Mouse (Mus musculus) spleen, adult 2 months (tissue): ENCODE results near the gene Maml3. TPM values are rescaled to one million over a fixed set of nuclear protein-coding genes. Genes with fewer than 3 reads are reported as not detected.

Experiments used
- DNase-seq, 2 experiments: peaks; one replicate each; pipeline versions ENCODE4 v3.0.0 to v3.0.0-alpha.2; 2012 to 2021; ENCODE audit warnings: low spot score in 2 of 2, low read depth in 1 of 2
- H3K27ac ChIP-seq: fragments of 200-500 bp; 2 replicates; pipeline ENCODE4 v1.5.1; 2012; ENCODE audit warnings: low read length, inconsistent platforms; ENCODE audit not compliant: insufficient read depth
- H3K27me3 ChIP-seq: fragments of 200-500 bp; 2 replicates; pipeline ENCODE4 v1.6.1; 2012; ENCODE audit warnings: mild to moderate bottlenecking, moderate library complexity, low read length, inconsistent platforms; ENCODE audit not compliant: control insufficient read depth, insufficient read depth
- H3K36me3 ChIP-seq: fragments of 200-500 bp; 2 replicates; pipeline ENCODE4 v1.6.1; 2012; ENCODE audit warnings: mild to moderate bottlenecking, low read length, inconsistent platforms; ENCODE audit not compliant: control insufficient read depth, insufficient read depth
- H3K4me1 ChIP-seq: fragments of 200-500 bp; 2 replicates; pipeline ENCODE4 v1.6.1; 2011; ENCODE audit warnings: inconsistent platforms; ENCODE audit not compliant: control insufficient read depth, insufficient read depth, insufficient read length
- H3K4me3 ChIP-seq: fragments of 200-500 bp; 2 replicates; pipeline ENCODE4 v1.5.1; 2011; ENCODE audit warnings: mild to moderate bottlenecking, inconsistent platforms; ENCODE audit not compliant: insufficient read depth, insufficient read length; ENCODE audit errors: extremely low read depth
- CTCF ChIP-seq: fragments of 200-500 bp; IDR thresholded peaks from 2 replicates; pipeline ENCODE4 v1.5.1; 2011; ENCODE audit warnings: mild to moderate bottlenecking, inconsistent platforms; ENCODE audit not compliant: insufficient read depth, insufficient read length, insufficient replicate concordance; ENCODE audit errors: extremely low read depth
- POLR2A ChIP-seq: fragments of 200-500 bp; IDR thresholded peaks from 2 replicates; pipeline ENCODE4 v1.6.1; 2011; ENCODE audit warnings: low read depth, low read length, inconsistent platforms
- WGBS: fragments of 180-500 bp; shearing (Covaris S2); methylation state at CpG from one replicate; pipeline ENCODE4 v1.1.7; 2018; 5-methylcytosine and 5-hydroxymethylcytosine counted together
- polyA plus RNA-seq: library from polyadenylated mRNA; depleted of rRNA; stranded (reverse); fragments of >200 nt; gene quantifications from 2 replicates; pipeline ENCODE4 v1.2.3, GENCODE M21; 2012

Maml3 gene
- polyA plus RNA-seq, 1 experiment: 2.7 TPM

DNA sequence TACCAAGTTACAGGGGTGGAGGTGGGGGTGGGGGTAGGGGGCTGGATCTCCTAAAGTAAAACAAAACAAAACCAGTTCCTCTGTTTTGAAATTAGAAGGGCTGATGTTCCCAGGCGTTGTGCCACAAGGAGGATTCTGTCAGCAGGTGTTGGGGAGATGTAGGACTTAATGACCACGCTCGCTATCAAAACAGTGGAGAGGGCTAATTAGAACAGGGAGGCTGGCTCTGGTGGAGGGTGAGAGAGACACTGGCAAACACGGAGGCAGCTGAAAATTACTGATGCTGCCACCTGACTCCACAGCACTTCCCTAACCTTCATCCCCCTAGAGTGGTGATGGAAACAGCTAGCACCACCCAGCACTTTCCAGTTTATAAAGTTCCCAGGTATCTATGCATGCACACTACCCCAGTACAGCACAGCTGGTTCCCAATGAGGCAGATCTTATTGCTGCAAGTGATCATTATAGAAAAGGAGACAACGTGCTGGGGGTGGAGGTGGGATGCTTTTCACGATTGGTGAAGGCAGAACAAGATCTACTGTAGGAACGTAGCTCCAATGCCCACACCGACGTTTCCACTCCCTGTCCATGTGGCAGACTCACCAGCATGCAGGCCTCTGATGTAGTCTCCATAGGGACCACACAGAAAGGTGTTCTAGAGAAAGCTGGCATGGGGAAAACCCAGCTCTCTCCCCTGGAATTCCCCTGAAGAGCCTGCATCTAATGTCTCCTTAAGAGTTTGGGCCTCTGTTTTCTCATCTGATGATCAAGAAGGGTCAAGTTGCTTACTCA is 332.8 kb downstream of the Maml3 start:
- H3K27me3 ChIP-seq: no peaks in the 10 kb centered on the region
- H3K27ac ChIP-seq: no peak overlapping the region
- no peak for TF ChIP-seq CTCF
- TF ChIP-seq POLR2A: no peak
- no peaks in the 10 kb centered on the region for H3K4me1 ChIP-seq
- H3K4me3 ChIP-seq: no peak overlapping the region
- no peak for DNase-seq
- WGBS: 85% methylated on average over 9 of the region's 9 CpGs
- no peaks in the 10 kb centered on the region for H3K36me3 ChIP-seq

DNA sequence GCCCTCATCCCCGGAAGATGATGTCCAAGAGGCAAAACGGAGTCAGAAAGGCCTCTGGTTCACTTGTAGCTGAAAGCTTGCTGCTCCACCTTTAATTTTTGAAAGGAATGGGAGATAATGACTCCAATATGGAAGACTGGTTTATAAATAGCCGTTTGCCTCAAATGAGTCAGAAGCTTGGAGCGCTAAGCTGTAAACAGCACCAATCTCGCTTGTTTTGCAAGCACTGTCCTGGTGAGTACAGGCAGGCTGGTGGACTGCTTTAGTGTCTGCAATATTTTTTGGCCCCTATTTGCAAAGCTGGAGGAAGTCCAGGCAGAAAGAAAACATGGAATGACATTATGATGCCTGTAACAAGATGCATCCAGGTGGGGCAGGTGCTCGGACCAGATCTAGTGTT is 335.7 kb downstream of the Maml3 start:
- no peaks in the 10 kb centered on the region for H3K36me3 ChIP-seq
- H3K27me3 ChIP-seq: no peaks in the 10 kb centered on the region
- TF ChIP-seq POLR2A (no peak), CTCF (no peak)
- no peak overlapping the region for H3K4me3 ChIP-seq
- H3K4me1 ChIP-seq: no peaks in the 10 kb centered on the region
- DNase-seq: no peak
- no peak overlapping the region for H3K27ac ChIP-seq
- 91% methylated on average over 6 of the region's 6 CpGs for WGBS

DNA sequence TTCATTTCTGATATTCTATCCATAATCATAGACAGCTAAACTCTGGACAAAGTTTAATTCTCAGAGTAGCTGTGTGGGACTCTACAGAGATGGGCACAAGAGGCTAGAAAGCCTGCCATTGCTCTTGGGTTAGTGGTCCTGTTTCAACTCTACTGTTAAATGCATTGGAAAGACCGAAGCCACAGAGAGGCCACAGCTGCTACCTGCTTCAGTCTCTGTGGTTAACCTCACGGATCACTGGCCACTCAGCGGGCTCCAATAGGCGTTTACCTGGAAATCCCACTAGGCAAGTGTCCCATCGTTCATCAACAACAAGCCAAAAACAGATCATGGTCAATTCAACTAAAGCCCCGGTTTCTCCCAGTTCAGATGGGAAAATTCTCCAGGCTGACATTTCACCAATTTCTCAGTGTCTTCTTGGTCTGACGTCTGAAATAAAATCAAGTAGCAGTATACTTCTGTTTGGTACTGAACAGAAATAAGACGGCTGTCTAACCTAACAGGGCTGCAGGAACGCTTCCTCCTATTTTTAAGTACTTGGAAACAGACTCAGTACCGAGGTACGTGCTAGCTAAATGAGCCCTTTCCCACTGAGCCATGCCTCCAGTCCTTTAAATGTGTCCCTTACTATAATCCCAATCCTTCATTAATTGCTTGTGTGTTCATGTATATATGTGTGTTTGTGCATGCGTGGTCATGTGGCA is 339.5 kb downstream of the Maml3 start:
- H3K4me3 ChIP-seq: no peak overlapping the region
- DNase-seq: no peak
- H3K4me1 ChIP-seq: no peaks in the 10 kb centered on the region
- H3K27ac ChIP-seq: no peak overlapping the region
- H3K36me3 ChIP-seq: no peaks in the 10 kb centered on the region
- TF ChIP-seq POLR2A (no peak), CTCF (no peak)
- no peaks in the 10 kb centered on the region for H3K27me3 ChIP-seq
- 13% methylated on average over 12 of the region's 12 CpGs for WGBS

DNA sequence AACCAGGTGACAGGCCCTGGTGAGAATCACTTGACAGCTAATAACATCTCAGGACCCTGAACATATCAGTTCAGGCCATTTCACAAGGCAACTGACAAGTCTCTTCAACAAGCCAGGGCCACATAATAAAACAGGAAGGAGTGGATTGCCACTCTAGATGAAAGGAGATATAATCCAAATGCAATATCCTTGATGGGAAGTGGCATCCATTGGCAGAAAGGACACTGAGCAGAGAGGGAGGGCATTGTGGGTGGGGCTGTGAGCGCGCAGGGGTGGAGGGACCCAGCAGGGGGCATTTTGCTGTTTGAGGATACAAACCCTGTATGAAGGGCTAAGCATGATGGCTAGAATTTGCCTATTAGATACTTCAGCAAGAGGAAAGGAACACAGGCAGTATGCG is 340.7 kb downstream of the Maml3 start:
- H3K4me3 ChIP-seq: no peak overlapping the region
- no peaks in the 10 kb centered on the region for H3K36me3 ChIP-seq
- WGBS: 100% methylated on average over 3 of the region's 3 CpGs
- no peaks in the 10 kb centered on the region for H3K4me1 ChIP-seq
- no peak for TF ChIP-seq CTCF
- no peak for DNase-seq
- no peaks in the 10 kb centered on the region for H3K27me3 ChIP-seq
- no peak overlapping the region for H3K27ac ChIP-seq

DNA sequence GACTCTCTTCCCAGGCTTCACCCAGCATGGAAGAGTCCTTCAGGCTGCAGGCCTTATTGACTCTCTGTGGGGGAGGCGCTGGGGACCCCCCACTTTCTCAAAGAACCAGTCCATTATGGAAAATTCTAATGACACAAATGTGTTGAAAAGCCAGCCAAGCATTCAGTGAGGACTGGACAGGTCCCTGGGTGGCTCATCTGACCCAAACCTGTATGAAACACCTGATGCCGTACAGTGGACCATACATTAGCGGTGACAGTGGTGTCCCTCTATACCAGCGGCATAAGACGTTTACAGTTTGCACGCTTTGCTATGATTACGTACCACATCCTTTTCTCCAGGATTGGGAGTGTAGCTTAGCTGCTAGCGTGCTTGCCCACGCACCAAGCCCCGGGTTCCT is 342.0 kb downstream of the Maml3 start:
- H3K27me3 ChIP-seq: no peaks in the 10 kb centered on the region
- H3K4me1 ChIP-seq: no peaks in the 10 kb centered on the region
- DNase-seq: no peak
- H3K4me3 ChIP-seq: no peak overlapping the region
- H3K27ac ChIP-seq: no peak overlapping the region
- 90% methylated on average over 10 of the region's 10 CpGs for WGBS
- H3K36me3 ChIP-seq: no peaks in the 10 kb centered on the region
- no peak for TF ChIP-seq CTCF
- no peak for TF ChIP-seq POLR2A

DNA sequence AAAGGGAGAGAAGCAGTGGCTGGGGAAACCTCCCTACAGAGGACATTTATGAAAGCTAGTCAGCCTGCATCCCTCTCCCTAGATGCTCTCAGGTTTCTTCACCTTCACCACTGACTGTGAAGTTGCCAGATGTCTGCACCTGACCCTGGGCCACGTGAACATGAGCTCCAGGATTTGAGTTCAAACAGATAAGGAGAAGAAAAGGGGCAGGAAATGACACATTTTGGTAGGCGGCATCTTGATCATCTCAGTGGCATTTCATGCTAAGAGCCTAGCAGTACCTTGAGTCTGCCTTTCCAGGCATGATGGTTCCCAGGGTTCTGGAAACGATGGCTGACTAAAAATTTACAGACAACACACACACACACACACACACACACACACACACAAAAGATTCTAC is 345.3 kb downstream of the Maml3 start:
- Histone ChIP-seq H3K36me3 (no peaks in the 10 kb centered on the region), H3K4me3 (no peak overlapping the region), H3K27me3 (no peaks in the 10 kb centered on the region), H3K27ac (no peak overlapping the region), H3K4me1 (no peaks in the 10 kb centered on the region)
- WGBS: 66% methylated on average over 3 of the region's 3 CpGs
- TF ChIP-seq CTCF (no peak), POLR2A (no peak)
- no peak for DNase-seq

DNA sequence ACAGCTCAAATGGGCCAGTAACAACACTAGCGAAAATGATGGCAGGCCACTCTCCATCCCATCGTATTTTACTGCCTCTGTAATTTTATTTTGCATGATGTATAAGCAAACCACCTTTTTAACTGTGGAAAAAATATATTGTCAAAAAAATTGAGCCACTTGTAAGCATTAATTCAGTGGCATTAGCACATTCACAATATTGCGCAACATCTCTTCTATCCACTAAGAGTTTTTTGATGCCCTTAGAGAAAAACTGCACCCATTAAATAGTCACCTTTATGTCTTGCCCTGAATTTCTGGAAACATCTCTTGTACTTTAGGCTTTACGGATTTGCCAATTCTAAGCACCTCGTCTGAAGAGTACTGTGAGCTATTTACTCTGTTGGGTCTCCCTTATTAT is 347.8 kb downstream of the Maml3 start:
- Histone ChIP-seq H3K36me3 (no peaks in the 10 kb centered on the region), H3K27me3 (no peaks in the 10 kb centered on the region), H3K4me3 (no peak overlapping the region), H3K27ac (no peak overlapping the region), H3K4me1 (no peaks in the 10 kb centered on the region)
- TF ChIP-seq POLR2A: no peak
- TF ChIP-seq CTCF: no peak
- DNase-seq: no peak
- 95% methylated on average over 5 of the region's 5 CpGs for WGBS
